Mouse (Mus musculus) ES-E14 (cell line): Measurements from ENCODE around the gene Yeats4. TPM values are rescaled to one million over a fixed set of nuclear protein-coding genes. Genes with fewer than 3 reads are reported as not detected.
"Not testable (repeated sequence)": the region's sequence is repeated elsewhere in the genome, so short reads cannot be mapped to it uniquely, and the experiment has no call there.

Experiments
- DNase-seq: peaks from one replicate; pipeline ENCODE4 v3.0.0-alpha.2; 2013; ENCODE audit warnings: low read depth, low spot score
- H3K27ac ChIP-seq: 2 replicates; pipeline ENCODE4 v1.5.1; 2012; ENCODE audit warnings: low read depth, mild to moderate bottlenecking, low read length, moderate library complexity, mixed read lengths; ENCODE audit not compliant: poor library complexity, insufficient read depth, severe bottlenecking
- H3K36me3 ChIP-seq: 2 replicates; pipeline ENCODE4 v1.6.1; 2012; ENCODE audit warnings: mild to moderate bottlenecking, low read length, moderate library complexity, mixed read lengths; ENCODE audit not compliant: control insufficient read depth, poor library complexity, insufficient read depth, severe bottlenecking
- H3K4me1 ChIP-seq, 2 experiments: fragments of 150-350 bp in 1 of 2; sonication (generic) in 1 of 2; 2 replicates each; pipeline ENCODE4 v1.6.1; 2012; ENCODE audit warnings: low read length in 2 of 2, mild to moderate bottlenecking in 1 of 2, mixed read lengths in 1 of 2; ENCODE audit not compliant: control insufficient read depth in 2 of 2, insufficient read depth in 2 of 2, poor library complexity in 1 of 2
- H3K4me3 ChIP-seq, 2 experiments: fragments of 150-350 bp in 1 of 2; sonication (generic) in 1 of 2; 2 replicates each; pipeline ENCODE4 v1.5.1; 2012; ENCODE audit warnings: low read length in 2 of 2, low read depth in 1 of 2, mild to moderate bottlenecking in 1 of 2, mixed read lengths in 1 of 2; ENCODE audit not compliant: insufficient read depth in 1 of 2, poor library complexity in 1 of 2, severe bottlenecking in 1 of 2
- H3K9ac ChIP-seq: 2 replicates; pipeline ENCODE4 v1.6.1; 2012; ENCODE audit warnings: low read depth, mild to moderate bottlenecking, low read length, mixed read lengths; ENCODE audit not compliant: poor library complexity, insufficient read depth, severe bottlenecking
- H3K9me3 ChIP-seq: fragments of 150-350 bp; sonication (generic); 2 replicates; pipeline ENCODE4 v1.6.1; 2012; ENCODE audit warnings: low read depth, mild to moderate bottlenecking, low read length; ENCODE audit not compliant: control insufficient read depth, insufficient read depth
- CHD2 ChIP-seq: IDR thresholded peaks from 2 replicates; pipeline ENCODE4 v1.6.1; 2014; ENCODE audit warnings: mild to moderate bottlenecking, low read depth, low read length, inconsistent platforms
- HCFC1 ChIP-seq: IDR thresholded peaks from 2 replicates; pipeline ENCODE4 v1.6.1; 2012; ENCODE audit warnings: low read length, inconsistent platforms, borderline replicate concordance; ENCODE audit not compliant: insufficient read depth
- MAFK ChIP-seq: IDR thresholded peaks from 2 replicates; pipeline ENCODE4 v1.6.1; 2014; ENCODE audit warnings: mild to moderate bottlenecking, low read depth, low read length, inconsistent platforms; ENCODE audit not compliant: insufficient read depth
- ZC3H11A ChIP-seq: IDR thresholded peaks from 2 replicates; pipeline ENCODE4 v1.6.1; 2012; ENCODE audit warnings: low read depth, mild to moderate bottlenecking, inconsistent platforms, low read length, borderline replicate concordance
- ZNF384 ChIP-seq: IDR thresholded peaks from 2 replicates; pipeline ENCODE4 v1.6.1; 2012; ENCODE audit warnings: low read depth, low read length, inconsistent platforms
- in situ Hi-C, 2 experiments: fragments of 600-800 bp; cut with MboI; formaldehyde crosslinking; loops; one replicate each; pipeline ENCODE4 v1.15.1; 2025; ENCODE audit warnings: low sequenced_read_pairs in 2 of 2, inconsistent platforms in 1 of 2; ENCODE audit not compliant: unreplicated experiment in 2 of 2
- total RNA-seq: library from RNA; depleted of rRNA; stranded (reverse); fragments of 300-350 nt; gene quantifications from 2 replicates; pipeline ENCODE4 v1.2.3, GENCODE M21; 2012

Gene Yeats4
- total RNA-seq, 1 experiment: 47.3 TPM

- Histone ChIP-seq H3K36me3 (0 out of 2 replicates have a peak, but pooled peaks cover under 1% of the 10 kb centered on the region), H3K4me3 (peak overlapping the region in 1 of 2 experiments; percentile 30; a peak in 2 of 4 replicates), H3K9me3 (no peaks in the 10 kb centered on the region), H3K9ac (peak overlapping the region; percentile 22; the same call in 1 of the 2 replicates), H3K4me1 (peaks cover 0 to 5% of the 10 kb centered on the region in 2 experiments; a peak in 2 of 4 replicates), H3K27ac (no peak overlapping the region)
- no peak for DNase-seq
- TF ChIP-seq MAFK (no peak), ZC3H11A (peak; percentile 58; the same call in 1 of the 2 replicates), CHD2 (no peak), ZNF384 (peak; percentile 77), HCFC1 (no peak)
- in situ Hi-C loops: no loop called here
These were observed 14.8 kb downstream of the Yeats4 start for GRCm38 (mm10) chr10:117209469-117209938.

- H3K27ac ChIP-seq, H3K4me3 ChIP-seq, in situ Hi-C loops, DNase-seq, H3K4me1 ChIP-seq, H3K9ac ChIP-seq, H3K36me3 ChIP-seq, H3K9me3 ChIP-seq: not testable (repeated sequence)
- peak; percentile 58 for TF ChIP-seq ZNF384
These were observed 15.5 kb downstream of the Yeats4 start for GRCm38 (mm10) chr10:117208787-117209186.

- Histone ChIP-seq H3K4me3 (peak overlapping the region; percentile 27 to 33; a peak in 3 of 4 replicates), H3K4me1 (peaks cover 0 to 5% of the 10 kb centered on the region in 2 experiments; a peak in 2 of 4 replicates), H3K36me3 (no peaks in the 10 kb centered on the region), H3K9ac (no peak overlapping the region; the same call in 1 of the 2 replicates), H3K27ac (no peak overlapping the region), H3K9me3 (no peaks in the 10 kb centered on the region)
- DNase-seq: no peak
- no peak for TF ChIP-seq ZNF384
- TF ChIP-seq ZC3H11A: no peak
- no peak for TF ChIP-seq CHD2
- TF ChIP-seq MAFK: no peak
- TF ChIP-seq HCFC1: no peak
- in situ Hi-C loops: no loop called here
These were observed 16.1 kb downstream of the Yeats4 start for GRCm38 (mm10) chr10:117208221-117208620.

GRCm38 (mm10) chr10:117206070-117206469 lies 18.2 kb downstream of the Yeats4 start:
- Histone ChIP-seq H3K9me3 (no peaks in the 10 kb centered on the region), H3K27ac (no peak overlapping the region), H3K4me1 (peaks cover 0 to 5% of the 10 kb centered on the region in 2 experiments; a peak in 2 of 4 replicates), H3K9ac (no peak overlapping the region), H3K4me3 (no peak overlapping the region), H3K36me3 (no peaks in the 10 kb centered on the region)
- no peak for TF ChIP-seq CHD2
- TF ChIP-seq ZNF384: no peak
- TF ChIP-seq HCFC1: no peak
- no peak for TF ChIP-seq MAFK
- TF ChIP-seq ZC3H11A: no peak
- in situ Hi-C loops: no loop called here
- no peak for DNase-seq

- Histone ChIP-seq H3K4me1 (peaks cover 0 to 2% of the 10 kb centered on the region in 2 experiments; a peak in 1 of 4 replicates), H3K9me3 (no peaks in the 10 kb centered on the region), H3K9ac (no peak overlapping the region), H3K36me3 (no peaks in the 10 kb centered on the region), H3K27ac (no peak overlapping the region), H3K4me3 (no peak overlapping the region)
- no peak for DNase-seq
- in situ Hi-C loops: no loop called here
- TF ChIP-seq HCFC1 (no peak), MAFK (no peak), ZNF384 (no peak), CHD2 (no peak), ZC3H11A (no peak)
These were observed 20.7 kb downstream of the Yeats4 start for GRCm38 (mm10) chr10:117203558-117203981.
